Mouse (Mus musculus): Measurements from ENCODE around the gene Mast4. TPM values are rescaled to one million over a fixed set of nuclear protein-coding genes. Genes with fewer than 3 reads are reported as not detected.

Mast4 gene
- polyA plus RNA-seq, 1 experiment from 2014 or later: 36.9 TPM

DNA sequence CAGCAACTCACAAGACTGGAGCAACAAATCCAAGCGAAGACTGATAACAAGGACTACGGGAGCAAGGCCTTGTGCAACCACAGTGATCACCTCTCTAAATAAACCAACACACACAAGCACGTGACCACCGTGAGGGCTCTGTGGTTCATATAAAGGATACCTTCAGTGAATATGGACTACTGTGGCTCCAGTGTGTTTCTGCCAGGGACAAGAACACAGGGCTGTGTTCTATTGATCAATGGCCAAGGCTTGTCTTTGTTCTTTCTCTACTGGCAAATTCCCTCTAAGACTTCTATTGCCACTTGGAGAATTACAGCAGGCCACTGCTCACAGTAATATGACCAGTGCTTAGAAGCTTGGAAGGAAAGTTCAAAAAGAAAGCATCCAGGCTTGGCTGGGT lies 291.3 kb downstream of the Mast4 start:
- H3K4me2 ChIP-seq (ENCODE audit: low read depth, low read length): no peak overlapping the region

DNA sequence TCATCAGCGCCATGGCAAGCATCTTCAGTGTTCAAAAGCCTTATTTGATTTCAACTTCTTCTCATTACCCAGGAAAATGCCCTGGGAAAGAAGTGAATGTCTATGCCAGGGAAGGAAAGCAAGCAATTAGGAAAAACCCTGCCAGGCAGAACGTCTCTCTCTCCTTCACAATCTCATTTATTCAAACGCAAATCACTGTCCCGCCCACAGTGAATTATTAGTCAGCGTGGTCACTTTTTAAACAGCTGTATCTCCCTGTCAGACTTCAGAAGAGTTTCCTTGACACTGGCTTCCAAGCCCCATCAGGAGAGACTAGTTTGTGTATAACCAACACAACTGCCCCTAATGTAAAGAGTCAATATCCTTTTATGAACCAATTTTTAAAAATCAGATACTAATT lies 296.8 kb downstream of the Mast4 start:
- 72% methylated on average over 5 of the region's 5 CpGs for WGBS

More for the DNA sequence above, 291.3 kb downstream of the Mast4 start:
- Histone ChIP-seq H3K27ac (ENCODE audit: low read length) (no peak overlapping the region), H3K4me1 (ENCODE audit: control insufficient read depth, insufficient read depth, low read length) (no peaks in the 10 kb centered on the region), H3K4me3 (ENCODE audit: low read length) (no peak overlapping the region), H3K27me3 (ENCODE audit: control insufficient read depth, insufficient read depth, low read length) (no peaks in the 10 kb centered on the region), H3K9me3 (replicated peaks; ENCODE audit: control insufficient read depth, low read length) (no peaks in the 10 kb centered on the region), H3K9ac (ENCODE audit: low read length) (no peak overlapping the region), H3K36me3 (ENCODE audit: control insufficient read depth, insufficient read depth) (no peaks in the 10 kb centered on the region)
- WGBS: 87% methylated on average over 4 of the region's 4 CpGs
- no peak for ATAC-seq (replicated peaks; ENCODE audit: extremely low read depth, insufficient read depth, low FRiP score)

DNA sequence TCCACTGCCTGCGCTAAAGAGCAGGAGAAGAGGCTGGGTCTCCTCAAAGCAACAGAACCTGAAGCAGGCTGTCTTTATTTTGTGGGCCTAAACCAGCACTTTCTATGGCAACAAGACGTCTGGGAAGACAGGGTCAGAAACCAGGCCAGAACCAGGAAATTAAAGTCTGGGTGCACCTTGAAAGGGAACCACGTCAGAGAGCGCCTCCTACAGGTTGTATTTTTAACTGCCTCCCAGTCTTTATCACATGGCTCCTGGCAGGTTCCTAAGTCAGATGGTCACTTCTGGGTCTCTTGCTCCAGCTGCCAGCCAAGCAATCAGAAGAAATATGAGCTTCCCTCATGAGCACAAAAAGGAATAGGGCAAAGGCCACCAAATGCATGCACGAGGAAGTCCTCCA lies 304.9 kb downstream of the Mast4 start:
- Histone ChIP-seq H3K4me1 (ENCODE audit: control insufficient read depth, insufficient read depth, low read length) (peaks cover 34% of the 10 kb centered on the region), H3K9ac (ENCODE audit: low read length) (no peak overlapping the region), H3K36me3 (ENCODE audit: control insufficient read depth, insufficient read depth) (no peaks in the 10 kb centered on the region), H3K4me2 (ENCODE audit: low read depth, low read length) (no peak overlapping the region), H3K27me3 (ENCODE audit: control insufficient read depth, insufficient read depth, low read length) (no peaks in the 10 kb centered on the region), H3K4me3 (ENCODE audit: low read length) (no peak overlapping the region), H3K27ac (ENCODE audit: low read length) (no peak overlapping the region), H3K9me3 (replicated peaks; ENCODE audit: control insufficient read depth, low read length) (no peaks in the 10 kb centered on the region)
- ATAC-seq (replicated peaks; ENCODE audit: extremely low read depth, insufficient read depth, low FRiP score): no peak
- 85% methylated on average over 5 of the region's 5 CpGs for WGBS

More for the DNA sequence above, 296.8 kb downstream of the Mast4 start:
- Histone ChIP-seq H3K9ac (ENCODE audit: low read length) (no peak overlapping the region), H3K4me2 (ENCODE audit: low read depth, low read length) (no peak overlapping the region), H3K9me3 (replicated peaks; ENCODE audit: control insufficient read depth, low read length) (no peaks in the 10 kb centered on the region), H3K27ac (ENCODE audit: low read length) (no peak overlapping the region), H3K36me3 (ENCODE audit: control insufficient read depth, insufficient read depth) (no peaks in the 10 kb centered on the region), H3K27me3 (ENCODE audit: control insufficient read depth, insufficient read depth, low read length) (no peaks in the 10 kb centered on the region), H3K4me3 (ENCODE audit: low read length) (no peak overlapping the region), H3K4me1 (ENCODE audit: control insufficient read depth, insufficient read depth, low read length) (no peaks in the 10 kb centered on the region)
- no peak for ATAC-seq (replicated peaks; ENCODE audit: extremely low read depth, insufficient read depth, low FRiP score)

DNA sequence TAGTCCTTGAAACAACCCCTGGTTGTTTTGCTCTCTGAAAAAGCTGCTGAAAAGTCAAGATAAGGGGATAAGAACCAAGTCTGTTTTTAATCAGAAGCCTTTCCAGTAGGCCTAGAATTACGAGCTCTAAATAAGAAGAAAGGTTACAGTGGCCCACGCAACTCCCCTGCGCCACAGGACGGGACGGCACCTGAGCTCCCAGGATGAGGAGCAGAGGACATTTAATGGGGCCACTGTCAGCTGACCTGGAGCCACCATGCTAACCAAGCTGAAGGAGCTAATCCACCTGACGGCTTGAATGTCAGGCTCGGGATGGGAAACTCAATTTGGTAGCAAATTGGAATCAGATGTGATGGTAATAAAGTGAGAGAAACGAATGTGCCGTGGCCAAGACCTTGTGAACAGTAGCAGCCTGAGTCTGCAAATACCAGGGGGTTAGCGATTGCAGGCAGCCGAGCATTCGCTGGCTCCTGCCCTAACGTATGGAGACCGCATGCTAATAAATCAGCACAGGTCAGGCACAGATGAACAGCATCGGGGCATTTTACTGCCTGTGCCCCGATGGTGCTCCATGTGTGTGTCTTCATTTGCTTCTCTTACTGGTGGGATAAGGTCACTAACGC lies 306.7 kb downstream of the Mast4 start:
- 52% methylated on average over 17 of the region's 17 CpGs for WGBS
- H3K27ac ChIP-seq (ENCODE audit: low read length): no peak overlapping the region
- ATAC-seq (replicated peaks; ENCODE audit: extremely low read depth, insufficient read depth, low FRiP score): no peak
- peaks cover 34% of the 10 kb centered on the region for H3K4me1 ChIP-seq (ENCODE audit: control insufficient read depth, insufficient read depth, low read length)
- H3K9ac ChIP-seq (ENCODE audit: low read length): no peak overlapping the region
- H3K9me3 ChIP-seq (replicated peaks; ENCODE audit: control insufficient read depth, low read length): no peaks in the 10 kb centered on the region
- no peaks in the 10 kb centered on the region for H3K36me3 ChIP-seq (ENCODE audit: control insufficient read depth, insufficient read depth)
- no peaks in the 10 kb centered on the region for H3K27me3 ChIP-seq (ENCODE audit: control insufficient read depth, insufficient read depth, low read length)
- no peak overlapping the region for H3K4me3 ChIP-seq (ENCODE audit: low read length)
- H3K4me2 ChIP-seq (ENCODE audit: low read depth, low read length): no peak overlapping the region

DNA sequence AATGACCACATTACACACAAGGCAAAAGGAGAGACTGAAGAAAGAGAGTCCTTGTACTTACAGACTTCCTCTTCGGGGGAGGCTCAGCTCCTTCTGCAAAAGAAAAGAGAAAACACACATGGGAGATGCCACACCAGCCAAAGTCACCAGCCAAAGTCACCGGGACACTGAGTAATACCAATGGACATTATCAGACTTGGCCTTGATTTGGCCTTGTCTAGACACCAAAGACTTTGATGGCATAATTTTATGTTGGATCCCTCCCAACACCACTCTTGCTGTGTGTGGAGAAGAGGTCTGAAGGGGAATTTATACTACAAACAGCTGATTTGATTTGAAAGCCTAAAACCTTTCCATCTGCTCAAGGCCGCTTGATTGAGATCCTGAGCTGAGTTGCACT lies 308.8 kb downstream of the Mast4 start:
- H3K4me2 ChIP-seq (ENCODE audit: low read depth, low read length): no peak overlapping the region
- WGBS: 45% methylated on average over 3 of the region's 3 CpGs
- no peak for ATAC-seq (replicated peaks; ENCODE audit: extremely low read depth, insufficient read depth, low FRiP score)
- no peaks in the 10 kb centered on the region for H3K9me3 ChIP-seq (replicated peaks; ENCODE audit: control insufficient read depth, low read length)
- no peak overlapping the region for H3K9ac ChIP-seq (ENCODE audit: low read length)
- H3K4me1 ChIP-seq (ENCODE audit: control insufficient read depth, insufficient read depth, low read length): peaks cover 39% of the 10 kb centered on the region
- H3K36me3 ChIP-seq (ENCODE audit: control insufficient read depth, insufficient read depth): no peaks in the 10 kb centered on the region
- H3K4me3 ChIP-seq (ENCODE audit: low read length): no peak overlapping the region
- no peaks in the 10 kb centered on the region for H3K27me3 ChIP-seq (ENCODE audit: control insufficient read depth, insufficient read depth, low read length)
- H3K27ac ChIP-seq (ENCODE audit: low read length): no peak overlapping the region

DNA sequence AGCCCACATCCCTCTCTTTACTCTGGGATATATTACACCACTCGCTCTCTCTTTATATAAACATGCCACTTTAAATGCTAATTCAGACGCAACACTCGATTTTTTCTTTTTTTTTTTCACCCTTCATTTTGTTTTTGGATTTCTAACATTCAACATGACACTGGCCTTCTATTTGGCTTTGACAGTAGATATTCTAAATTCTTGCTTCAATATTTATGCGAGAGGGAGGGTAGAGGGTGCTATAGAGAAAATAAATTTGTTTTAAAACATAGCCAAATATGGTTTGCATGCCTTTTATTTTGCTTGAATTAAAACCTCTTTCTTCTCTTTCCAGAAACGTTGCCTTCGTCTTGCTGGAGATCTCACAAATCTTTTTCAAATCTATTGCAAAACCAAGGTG lies 315.8 kb downstream of the Mast4 start:
- no peak overlapping the region for H3K4me3 ChIP-seq (ENCODE audit: low read length)
- WGBS: 75% methylated on average over 6 of the region's 6 CpGs
- no peak for ATAC-seq (replicated peaks; ENCODE audit: extremely low read depth, insufficient read depth, low FRiP score)
- no peaks in the 10 kb centered on the region for H3K9me3 ChIP-seq (replicated peaks; ENCODE audit: control insufficient read depth, low read length)
- no peak overlapping the region for H3K27ac ChIP-seq (ENCODE audit: low read length)
- no peaks in the 10 kb centered on the region for H3K27me3 ChIP-seq (ENCODE audit: control insufficient read depth, insufficient read depth, low read length)
- H3K4me1 ChIP-seq (ENCODE audit: control insufficient read depth, insufficient read depth, low read length): peaks cover 10% of the 10 kb centered on the region
- H3K9ac ChIP-seq (ENCODE audit: low read length): no peak overlapping the region
- H3K4me2 ChIP-seq (ENCODE audit: low read depth, low read length): no peak overlapping the region
- no peaks in the 10 kb centered on the region for H3K36me3 ChIP-seq (ENCODE audit: control insufficient read depth, insufficient read depth)

DNA sequence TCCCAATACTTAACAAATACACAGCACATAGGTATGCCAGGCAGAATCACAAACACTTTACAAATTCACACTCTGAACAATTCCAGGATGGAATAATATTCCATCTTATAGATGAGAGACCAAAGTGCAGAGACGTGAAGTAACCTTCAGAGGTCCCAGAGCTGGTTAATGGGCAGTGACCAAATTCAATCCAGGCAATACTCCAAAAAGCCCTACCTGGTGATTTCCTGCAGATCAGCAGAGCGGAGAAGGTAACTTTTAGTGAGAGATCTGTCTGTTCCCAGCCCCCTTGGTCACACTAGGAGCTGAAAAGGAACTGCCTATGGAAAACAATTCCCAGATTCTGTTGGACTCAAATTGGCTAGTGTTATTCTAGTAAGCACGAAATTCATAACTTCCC lies 316.6 kb downstream of the Mast4 start:
- WGBS: 95% methylated on average over 3 of the region's 3 CpGs
- Histone ChIP-seq H3K9ac (ENCODE audit: low read length) (no peak overlapping the region), H3K27ac (ENCODE audit: low read length) (no peak overlapping the region), H3K4me1 (ENCODE audit: control insufficient read depth, insufficient read depth, low read length) (peaks cover 10% of the 10 kb centered on the region), H3K4me2 (ENCODE audit: low read depth, low read length) (no peak overlapping the region), H3K36me3 (ENCODE audit: control insufficient read depth, insufficient read depth) (no peaks in the 10 kb centered on the region), H3K27me3 (ENCODE audit: control insufficient read depth, insufficient read depth, low read length) (no peaks in the 10 kb centered on the region), H3K9me3 (replicated peaks; ENCODE audit: control insufficient read depth, low read length) (no peaks in the 10 kb centered on the region), H3K4me3 (ENCODE audit: low read length) (no peak overlapping the region)
- no peak for ATAC-seq (replicated peaks; ENCODE audit: extremely low read depth, insufficient read depth, low FRiP score)

DNA sequence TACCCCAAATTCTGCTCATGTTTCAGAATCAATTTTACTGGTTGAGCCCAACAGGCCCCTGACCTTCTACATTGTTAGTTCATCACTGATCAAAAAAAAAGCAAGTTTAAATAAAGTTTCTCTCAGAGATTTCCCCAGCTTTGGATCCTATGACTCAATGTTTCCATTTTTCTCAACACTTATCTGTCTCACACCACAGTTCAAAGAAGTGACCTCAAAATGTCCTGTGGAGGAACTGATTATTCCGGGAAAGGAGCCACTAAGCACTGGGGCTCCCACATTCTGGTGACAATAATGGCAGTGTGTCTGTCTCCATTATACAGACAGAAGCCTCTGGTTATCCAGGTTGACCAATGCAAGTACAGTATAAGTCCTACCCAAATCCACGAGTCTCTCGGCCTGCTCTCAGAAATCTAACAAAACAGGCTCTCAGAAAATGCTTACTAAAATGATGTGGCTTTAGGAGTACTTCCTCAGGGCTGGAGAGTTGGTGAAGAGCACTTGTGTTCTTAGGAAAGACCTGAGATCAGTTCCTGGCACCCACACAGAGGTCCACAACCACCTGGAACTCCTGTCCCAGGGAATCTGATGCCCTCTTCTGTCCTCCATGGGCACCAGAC lies 319.1 kb downstream of the Mast4 start:
- Histone ChIP-seq H3K27me3 (ENCODE audit: control insufficient read depth, insufficient read depth, low read length) (no peaks in the 10 kb centered on the region), H3K4me3 (ENCODE audit: low read length) (no peak overlapping the region), H3K27ac (ENCODE audit: low read length) (no peak overlapping the region), H3K9ac (ENCODE audit: low read length) (no peak overlapping the region), H3K9me3 (replicated peaks; ENCODE audit: control insufficient read depth, low read length) (0 out of 2 replicates have a peak, but pooled peaks cover 3% of the 10 kb centered on the region), H3K4me2 (ENCODE audit: low read depth, low read length) (no peak overlapping the region), H3K4me1 (ENCODE audit: control insufficient read depth, insufficient read depth, low read length) (0 out of 2 replicates have a peak, but pooled peaks cover 2% of the 10 kb centered on the region), H3K36me3 (ENCODE audit: control insufficient read depth, insufficient read depth) (peaks cover 4% of the 10 kb centered on the region; the same call in 1 of the 2 replicates)
- ATAC-seq (replicated peaks; ENCODE audit: extremely low read depth, insufficient read depth, low FRiP score): 0 out of 2 replicates have a peak, but pooled peaks have one; percentile 41
- 57% methylated on average over 3 of the region's 3 CpGs for WGBS

DNA sequence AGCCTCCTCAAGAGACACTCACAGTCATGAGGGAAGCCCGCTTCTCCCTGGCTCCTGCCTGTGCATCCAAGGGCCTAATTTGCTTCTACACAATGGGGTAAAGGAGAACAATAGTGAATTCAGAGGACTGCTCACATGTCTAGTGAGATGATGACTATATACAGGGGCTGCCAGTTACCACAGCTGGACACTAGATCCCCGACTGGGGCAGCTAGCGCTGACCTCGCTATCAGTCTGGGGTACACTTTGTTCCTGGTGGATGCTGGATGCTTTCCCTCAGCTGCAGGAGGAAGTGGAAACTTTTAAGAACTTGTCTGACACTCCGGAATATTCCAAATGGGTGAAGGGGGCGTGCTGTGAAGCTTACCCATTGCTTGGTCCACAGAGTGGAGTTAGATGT lies 319.7 kb downstream of the Mast4 start:
- no peaks in the 10 kb centered on the region for H3K27me3 ChIP-seq (ENCODE audit: control insufficient read depth, insufficient read depth, low read length)
- no peak overlapping the region for H3K4me2 ChIP-seq (ENCODE audit: low read depth, low read length)
- 65% methylated on average over 6 of the region's 6 CpGs for WGBS
- 0 out of 2 replicates have a peak, but pooled peaks cover 3% of the 10 kb centered on the region for H3K9me3 ChIP-seq (replicated peaks; ENCODE audit: control insufficient read depth, low read length)
- 0 out of 2 replicates have a peak, but pooled peaks cover 2% of the 10 kb centered on the region for H3K4me1 ChIP-seq (ENCODE audit: control insufficient read depth, insufficient read depth, low read length)
- no peak overlapping the region for H3K9ac ChIP-seq (ENCODE audit: low read length)
- no peak overlapping the region for H3K27ac ChIP-seq (ENCODE audit: low read length)
- no peak overlapping the region for H3K4me3 ChIP-seq (ENCODE audit: low read length)
- ATAC-seq (replicated peaks; ENCODE audit: extremely low read depth, insufficient read depth, low FRiP score): no peak
- H3K36me3 ChIP-seq (ENCODE audit: control insufficient read depth, insufficient read depth): peaks cover 4% of the 10 kb centered on the region; the same call in 1 of the 2 replicates

Measured in heart, embryonic 16.5 days (tissue).